In the genomic region with DNA sequence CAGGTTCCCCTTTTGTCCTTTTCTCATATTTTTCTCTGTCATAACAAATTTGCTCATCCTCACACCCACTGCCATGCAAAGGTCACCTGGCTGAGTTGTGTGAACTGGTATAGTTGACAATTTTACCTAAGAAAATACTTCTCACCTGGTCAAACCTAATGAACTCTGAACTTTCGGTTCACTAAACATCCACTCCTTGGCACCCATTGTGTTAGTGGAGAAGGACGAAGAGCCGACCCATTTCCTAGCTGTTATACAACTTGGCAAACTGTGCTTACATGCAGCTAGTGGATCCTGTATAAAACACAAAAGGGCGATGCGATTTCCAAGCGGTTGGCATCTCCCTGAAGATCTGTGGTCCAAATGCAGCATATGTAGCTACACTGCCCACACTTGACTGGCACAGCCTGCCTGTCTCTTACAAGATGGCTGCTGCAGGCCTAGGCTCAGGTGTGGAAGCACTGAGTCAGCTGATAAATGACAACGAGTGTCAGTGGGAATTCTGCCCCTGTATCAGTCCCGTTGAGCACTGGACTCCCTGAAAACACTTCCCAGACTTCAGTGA, we compare ENCODE assay signal across 20 mouse cellular contexts. TPM values are rescaled to one million over a fixed set of nuclear protein-coding genes. Genes with fewer than 3 reads are reported as not detected.
A peak's percentile ranks its signal among the peaks of the same experiment; 100 is the strongest.
DNase-seq lines count a peak whose midpoint lies in the region; ATAC-seq lines count a peak whose summit lies in the region.
"Had no signal": no experiment of that assay in that cellular context is flagged by ENCODE, and none has a peak within 500 bp of the region (broad histone marks: within the 10 kb centered on the region; RNA-seq: fewer than 3 reads in every experiment).

No protein-coding gene starts in this region.

- no peak for ATAC-seq in kidney, embryonic 14.5 days (ENCODE audit: low FRiP score, low TSS enrichment)
- no peak for ATAC-seq in megakaryocyte, adult 5-6 weeks (ENCODE audit: poor library complexity, severe bottlenecking)
- ATAC-seq: forebrain, embryonic 15.5 days had no signal

- H3K4me3 ChIP-seq in kidney, embryonic 14.5 days (ENCODE audit: low read length): no peak overlapping the region
- H3K4me3 ChIP-seq in megakaryocyte, embryonic 14.5 days (replicated peaks): peak overlapping the region; percentile 21
- H3K4me3 ChIP-seq: embryonic facial prominence, embryonic 12.5 days; forebrain, embryonic 15.5 days; gastrocnemius, adult 2 months; heart, embryonic 12.5 days; hindbrain, embryonic 10.5 days had no signal

- H3K27ac ChIP-seq in kidney, embryonic 14.5 days (ENCODE audit: low read depth, low read length): no peak overlapping the region
- H3K27ac ChIP-seq: embryonic facial prominence, embryonic 12.5 days; forebrain, embryonic 15.5 days; gastrocnemius, adult 2 months; hindbrain, embryonic 10.5 days had no signal

- H3K9ac ChIP-seq in kidney, embryonic 14.5 days (ENCODE audit: low read depth, low read length): no peak overlapping the region
- H3K9ac ChIP-seq: embryonic facial prominence, embryonic 12.5 days; forebrain, embryonic 15.5 days; heart, embryonic 12.5 days had no signal

- no peak overlapping the region for H3K4me2 ChIP-seq in kidney, embryonic 14.5 days (replicated peaks; ENCODE audit: low read depth, low read length)
- H3K4me2 ChIP-seq: embryonic facial prominence, embryonic 12.5 days; forebrain, embryonic 15.5 days; heart, embryonic 12.5 days had no signal

- H3K4me1 ChIP-seq in kidney, embryonic 14.5 days (ENCODE audit: control insufficient read depth, insufficient read depth, low read length): peaks cover 6% of the 10 kb centered on the region; the same call in 1 of the 2 replicates
- H3K4me1 ChIP-seq in megakaryocyte, embryonic 14.5 days: peaks cover 15% of the 10 kb centered on the region
- H3K4me1 ChIP-seq: embryonic facial prominence, embryonic 12.5 days; forebrain, embryonic 15.5 days had no signal

- H3K9me3 ChIP-seq in kidney, embryonic 14.5 days (ENCODE audit: control insufficient read depth, low read length): peaks cover 3% of the 10 kb centered on the region
- H3K9me3 ChIP-seq in megakaryocyte, embryonic 14.5 days: 0 out of 2 replicates have a peak, but pooled peaks cover 3% of the 10 kb centered on the region
- H3K9me3 ChIP-seq: embryonic facial prominence, embryonic 12.5 days; forebrain, embryonic 15.5 days; hindbrain, embryonic 10.5 days had no signal

- H3K36me3 ChIP-seq in kidney, embryonic 14.5 days (ENCODE audit: control insufficient read depth, insufficient read depth, low read length): peaks cover 19% of the 10 kb centered on the region
- H3K36me3 ChIP-seq in megakaryocyte, embryonic 14.5 days (replicated peaks; ENCODE audit: low read length): peaks cover 81% of the 10 kb centered on the region
- H3K36me3 ChIP-seq: forebrain, embryonic 15.5 days; hindbrain, embryonic 10.5 days had no signal

- H3K27me3 ChIP-seq in kidney, embryonic 14.5 days (ENCODE audit: control insufficient read depth, insufficient read depth, low read length): no peaks in the 10 kb centered on the region
- H3K27me3 ChIP-seq in megakaryocyte, embryonic 14.5 days (replicated peaks): no peaks in the 10 kb centered on the region
- H3K27me3 ChIP-seq: embryonic facial prominence, embryonic 12.5 days; forebrain, embryonic 15.5 days; heart, embryonic 12.5 days had no signal

- peak; percentile 59 for DNase-seq in kidney, adult 11 months
- peak; percentile 78 for DNase-seq in kidney, adult 9 months
- no peak for DNase-seq in kidney, postnatal 25 days
- DNase-seq in urinary bladder, postnatal 25 days (ENCODE audit: low spot score): no peak
- DNase-seq: adrenal gland, postnatal 10 days; cerebellum, adult 11-12 months; cerebellum, adult 9-10 months; cerebellum, postnatal 25 days; gastrocnemius, adult 2 months; gastrocnemius, postnatal 25 days had no signal

- 89% methylated on average over 8 of the region's 8 CpGs for WGBS in kidney, embryonic 14.5 days

RNA-seq across cellular contexts. Expression of a gene that starts 19.5 kb away (rescaled TPM):
- 0.20 and 0.27 TPM in 2 replicates for polyA plus RNA-seq in kidney, embryonic 14.5 days (2014; fragmentation: Nextera tagmentation; extraction: Ambion mirVana)
- 0.88 and 1.3 TPM in 2 replicates for polyA plus RNA-seq in megakaryocyte, embryonic 14.5 days (2012; ENCODE audit: insufficient read depth, low replicate concordance)
- 0.18 and 0.38 TPM in 2 replicates for total RNA-seq in megakaryocyte, adult 5-6 weeks (2015)
- 0.22 TPM in 1 of 2 replicates, not detected in the other for total RNA-seq in megakaryocyte, adult 5-6 weeks (2017)
- total RNA-seq: granulocyte monocyte progenitor cell, adult 5-6 weeks; MEL had no signal
- polyA plus RNA-seq: C2C12 had no signal

Comparison
In these comparisons a context has a peak if more than half of its experiments do, and no peak if none do; other contexts are left out.
1. DNase-seq: peak in kidney, adult 11 months (single experiment) and kidney, adult 9 months (single experiment); none in kidney, postnatal 25 days (0 of 2) and urinary bladder, postnatal 25 days (single experiment).